Mouse (Mus musculus) fat pad, adult 2 months (tissue): ENCODE data around the gene Tfap2a.
A peak's percentile ranks its signal among the peaks of the same experiment; 100 is the strongest.

Source experiments
- DNase-seq: peaks from one replicate; pipeline ENCODE4 v3.0.0-alpha.2; 2011; ENCODE audit warnings: low read depth, low spot score; ENCODE audit errors: extremely low read depth

Gene Tfap2a

DNA sequence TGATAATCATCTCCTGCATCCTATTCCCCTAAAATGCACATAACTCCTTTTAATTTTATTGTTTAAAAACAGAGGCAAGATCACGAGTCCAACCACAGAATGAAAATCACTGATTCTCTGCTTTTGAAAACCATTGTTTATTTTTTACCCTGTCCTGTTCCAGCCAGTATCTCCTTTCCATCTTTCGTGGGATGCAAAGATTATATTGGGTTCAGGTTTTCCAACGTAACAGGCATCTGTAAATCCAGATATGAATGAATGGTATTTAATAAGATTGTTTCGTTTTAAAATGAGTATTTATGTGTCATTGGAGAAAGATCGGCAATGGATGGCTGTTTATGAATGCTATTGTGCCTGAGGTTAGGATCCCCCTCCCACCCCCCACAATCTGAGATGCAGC is 24.5 kb downstream of the Tfap2a start:
- DNase-seq, result no peak

DNA sequence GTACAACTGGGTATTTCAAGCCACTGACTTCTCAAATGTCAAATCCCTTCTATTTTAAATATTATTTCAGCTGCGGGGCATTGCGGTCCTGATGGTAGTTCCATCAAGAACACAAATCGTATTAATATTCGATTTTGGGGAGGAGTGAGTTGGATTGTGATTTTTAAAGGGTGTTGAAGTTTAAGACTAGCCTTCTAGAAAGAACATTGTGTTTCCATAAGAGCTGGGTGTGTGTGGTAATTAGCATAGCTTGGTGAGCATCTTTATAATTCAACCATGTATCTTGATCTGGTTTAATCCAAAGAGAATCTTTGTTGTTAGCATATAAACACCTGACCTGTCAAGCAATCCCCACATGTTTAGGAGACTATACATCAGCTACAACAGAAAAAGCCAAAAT is 24.9 kb downstream of the Tfap2a start:
- DNase-seq, result no peak

DNA sequence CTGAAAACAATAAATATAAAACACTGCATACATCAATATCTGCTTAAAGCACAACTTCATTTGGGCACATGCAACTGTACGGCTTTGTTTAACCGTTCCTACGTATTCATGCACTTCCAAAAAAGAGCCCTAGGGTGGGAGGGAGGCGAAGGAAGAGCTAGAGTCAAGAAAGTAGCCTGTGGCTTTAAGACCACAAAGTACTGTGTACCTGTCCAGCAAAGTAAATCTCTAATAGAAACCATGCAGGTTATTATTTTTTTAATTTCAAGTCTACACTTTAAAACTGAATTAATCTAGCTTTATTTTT is 25.7 kb downstream of the Tfap2a start:
- no peak for DNase-seq

DNA sequence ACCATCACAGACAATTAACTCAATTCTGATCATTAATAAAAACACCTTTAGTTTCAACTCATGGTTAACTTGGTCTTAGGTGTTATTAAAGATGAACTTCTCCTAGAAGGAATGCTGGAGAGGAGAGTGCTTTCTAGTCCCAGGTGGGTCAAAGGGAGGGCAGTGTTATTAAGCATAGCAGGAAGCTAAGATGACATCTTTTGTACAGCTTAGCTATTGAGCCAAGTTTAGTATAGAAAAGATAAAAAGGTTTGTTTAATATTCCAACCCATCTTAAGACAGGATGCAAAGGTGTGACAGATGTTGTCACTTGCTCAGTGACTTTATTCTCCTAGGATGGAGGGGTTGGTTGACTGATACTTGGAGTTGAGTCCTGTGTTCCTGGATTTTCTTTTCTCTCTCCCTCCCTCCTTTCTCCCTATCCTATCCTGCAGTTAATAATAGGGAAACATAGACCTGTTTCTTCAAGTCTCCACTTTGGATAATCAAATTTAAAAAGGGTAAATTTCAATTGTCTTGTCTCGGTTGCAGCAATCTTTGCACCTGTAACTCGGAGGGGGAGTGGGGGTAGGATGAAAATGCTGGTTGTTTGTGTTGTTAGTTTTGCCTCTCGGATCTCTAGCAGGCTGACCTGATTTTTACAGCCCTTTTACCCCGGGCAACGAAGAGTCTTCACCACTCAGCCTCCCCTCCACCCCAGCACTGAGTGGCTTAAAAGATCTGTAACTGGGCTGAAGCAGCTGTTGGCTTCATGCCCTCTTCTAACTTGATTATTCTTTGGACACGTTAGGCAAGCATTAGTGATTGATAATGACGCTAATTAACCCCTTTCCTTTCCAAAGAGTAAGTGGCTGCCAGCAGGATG is 26.3 kb downstream of the Tfap2a start:
- DNase-seq, result no peak

DNA sequence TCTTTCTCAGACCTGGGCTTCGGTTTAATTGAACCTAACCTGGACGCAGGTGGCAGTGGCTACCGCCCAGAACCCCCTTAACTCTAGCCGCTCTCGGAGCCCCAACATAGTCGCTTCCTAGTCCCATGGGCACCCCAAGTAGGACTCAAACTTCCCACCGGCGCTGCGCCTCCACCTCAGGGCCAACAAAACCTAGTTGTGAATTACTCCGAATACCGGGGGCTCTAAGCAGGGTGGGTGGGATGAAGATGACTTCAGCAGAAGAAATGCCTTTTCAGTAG is 28.2 kb downstream of the Tfap2a start:
- DNase-seq, result no peak

DNA sequence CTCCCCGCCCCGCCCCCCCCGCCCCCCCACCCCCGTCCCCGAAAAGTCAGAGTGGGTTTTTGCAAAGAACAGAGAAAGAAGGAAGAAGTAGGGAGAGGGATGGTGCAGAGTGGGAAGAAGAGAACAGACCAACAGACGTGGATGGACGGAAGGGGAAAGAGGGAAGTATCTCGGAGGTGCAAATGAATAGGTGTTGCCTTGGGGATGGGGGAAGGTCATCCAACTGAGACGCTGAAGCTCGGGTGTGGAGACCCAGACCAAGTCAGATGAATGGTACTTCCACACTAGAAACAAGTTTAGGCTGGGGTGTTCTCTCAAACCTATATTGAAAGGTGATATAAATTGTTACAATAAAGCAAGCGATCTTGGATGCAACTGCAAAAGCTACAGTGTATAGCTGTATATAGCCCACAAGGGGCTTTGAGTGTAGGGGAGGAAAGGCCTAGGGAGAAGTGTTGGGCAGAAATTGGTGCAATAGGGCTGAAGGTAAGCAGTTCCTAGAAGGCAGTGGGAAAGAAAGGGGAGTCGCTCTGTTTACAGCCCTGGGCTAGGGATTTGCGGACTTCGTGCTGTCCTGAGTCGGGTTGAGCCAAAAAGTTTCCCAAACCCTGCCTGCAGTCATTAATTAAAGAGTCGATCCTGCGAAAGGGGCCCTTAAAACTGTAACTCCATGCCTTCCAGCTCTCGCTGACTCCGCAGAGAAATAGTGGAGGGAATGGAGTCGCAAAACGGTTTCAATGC is 28.7 kb downstream of the Tfap2a start:
- no peak for DNase-seq

DNA sequence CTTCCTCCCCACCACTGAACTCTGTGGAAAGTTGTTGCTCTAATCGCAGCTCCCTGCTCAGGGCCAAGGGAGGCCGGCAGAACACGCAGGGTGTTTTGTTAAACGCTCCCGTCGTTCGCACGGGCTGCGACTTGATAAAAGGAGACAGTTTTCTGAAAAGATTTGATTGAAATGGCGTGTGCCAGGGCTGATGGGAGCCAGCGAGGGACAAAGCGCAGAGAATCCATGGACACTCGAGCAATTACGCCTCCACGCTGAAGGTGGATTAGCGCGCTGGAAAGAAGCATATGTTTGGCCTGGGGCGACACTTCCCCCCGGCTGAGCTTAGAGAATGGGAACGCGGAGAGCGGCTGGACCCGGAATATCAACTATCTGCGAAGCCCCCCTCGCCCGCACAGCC is 29.3 kb downstream of the Tfap2a start:
- DNase-seq, result no peak

DNA sequence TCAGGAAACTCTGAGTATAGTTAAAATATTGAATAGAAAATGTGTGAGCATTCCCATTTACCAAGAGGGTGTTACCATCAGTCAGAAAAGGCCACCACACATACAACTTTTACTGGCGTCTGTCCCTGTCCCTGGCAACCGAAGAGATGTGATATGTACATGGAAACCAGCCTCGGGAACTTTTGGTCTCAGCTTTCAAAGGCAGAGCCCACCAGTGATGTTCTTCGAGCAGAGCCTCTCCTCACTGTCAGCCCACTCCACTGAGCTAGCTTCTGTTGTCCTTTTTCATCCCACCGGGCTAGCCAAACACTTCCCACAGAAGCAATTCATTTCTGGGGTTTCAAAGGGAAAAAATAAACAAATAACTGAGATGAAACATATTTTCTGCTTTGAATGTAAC is 29.9 kb downstream of the Tfap2a start:
- no peak for DNase-seq

DNA sequence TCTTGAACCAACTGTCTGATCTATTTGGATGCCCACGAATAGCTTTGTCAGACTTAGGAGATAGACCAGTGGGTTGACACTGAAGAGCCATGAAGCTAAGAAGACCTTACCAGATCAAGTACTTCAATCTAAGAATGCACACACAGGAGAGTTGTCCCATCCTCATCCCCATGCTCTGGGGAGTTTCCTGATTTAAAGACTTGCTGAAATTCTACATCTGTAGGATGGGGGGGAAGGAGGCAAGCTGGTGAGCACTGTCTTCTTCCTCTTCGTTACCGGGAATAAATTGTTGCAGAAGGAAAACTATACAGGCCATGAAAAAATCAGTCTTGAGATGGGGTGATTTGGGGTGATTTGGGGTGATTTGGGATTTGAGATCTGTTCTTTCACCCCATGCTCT is 30.5 kb downstream of the Tfap2a start:
- DNase-seq, result no peak

DNA sequence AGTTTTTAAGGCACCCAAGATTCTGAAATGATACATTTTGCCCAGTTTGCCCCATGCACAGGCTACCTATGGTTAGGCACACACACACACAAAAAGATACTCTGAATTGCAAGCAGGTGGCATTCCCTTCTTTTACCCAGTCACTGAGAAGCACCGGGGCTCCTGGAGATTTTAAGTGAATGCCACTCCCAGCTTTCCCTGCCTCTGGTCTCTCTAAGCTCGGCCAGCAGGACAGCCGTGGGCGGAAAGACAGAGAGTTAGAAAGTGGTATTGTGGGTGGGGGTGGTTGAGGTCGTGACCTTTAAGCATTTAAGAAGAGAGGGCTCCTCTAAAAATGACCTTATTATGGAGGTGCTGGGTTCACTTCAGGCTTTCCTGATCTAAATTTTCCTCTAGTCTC is 31.6 kb downstream of the Tfap2a start:
- no peak for DNase-seq

DNA sequence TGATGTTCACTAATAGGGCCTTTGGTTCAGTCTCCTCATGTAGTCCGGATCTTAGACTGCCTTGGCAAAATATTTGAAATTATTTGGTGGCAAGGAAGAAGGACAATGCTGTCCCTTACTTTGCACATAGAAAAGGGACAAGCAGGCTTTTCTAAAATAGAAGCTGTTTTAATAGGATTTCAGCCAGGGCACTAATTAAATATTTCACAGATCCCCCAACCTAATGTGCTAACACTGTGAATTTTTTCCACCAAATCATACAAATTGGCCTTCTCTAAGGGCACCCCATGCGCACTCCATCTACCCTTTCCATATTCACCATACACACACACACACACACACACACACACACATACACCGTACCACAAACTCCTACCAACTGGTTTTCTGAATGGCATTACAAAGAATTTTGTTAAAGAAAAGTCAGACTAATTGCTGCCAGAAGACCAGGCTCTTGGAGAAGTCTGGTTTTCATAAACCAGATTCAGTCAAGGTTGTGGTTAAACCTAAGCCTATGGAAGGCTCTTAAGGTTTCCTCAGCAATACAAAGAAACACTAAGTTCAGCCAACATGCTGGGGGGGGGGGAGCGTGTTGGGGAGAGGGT is 32.3 kb downstream of the Tfap2a start:
- DNase-seq, result no peak

DNA sequence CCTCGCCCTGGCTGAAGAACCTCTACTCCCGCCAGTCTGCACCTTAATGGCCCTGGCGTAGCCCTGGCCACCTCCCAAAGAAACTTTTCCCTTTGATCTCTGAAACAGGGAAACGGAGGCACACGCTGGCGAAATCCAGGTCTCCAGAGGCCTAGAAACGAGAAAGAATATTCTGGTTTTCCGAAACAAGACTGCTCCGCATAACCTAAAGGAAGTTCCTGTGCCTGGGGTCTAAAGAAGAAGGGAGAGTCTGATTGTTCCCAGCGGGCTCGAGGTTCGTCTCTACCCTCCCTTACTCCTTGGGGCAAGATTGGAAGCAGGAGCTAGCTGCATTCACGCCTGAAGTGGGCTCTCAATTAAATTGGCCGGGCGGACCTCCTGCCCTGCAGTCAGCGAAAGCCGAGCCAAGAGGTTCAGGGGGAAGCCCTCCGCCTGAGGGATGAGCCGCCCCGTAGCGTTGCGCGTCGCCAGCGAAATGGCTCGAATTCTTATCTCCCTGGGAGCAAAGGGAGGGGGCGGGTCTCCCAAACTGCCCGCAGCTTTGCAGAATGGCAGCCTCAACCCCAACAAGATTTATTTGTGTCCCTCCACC is 33.2 kb downstream of the Tfap2a start:
- DNase-seq, result no peak

DNA sequence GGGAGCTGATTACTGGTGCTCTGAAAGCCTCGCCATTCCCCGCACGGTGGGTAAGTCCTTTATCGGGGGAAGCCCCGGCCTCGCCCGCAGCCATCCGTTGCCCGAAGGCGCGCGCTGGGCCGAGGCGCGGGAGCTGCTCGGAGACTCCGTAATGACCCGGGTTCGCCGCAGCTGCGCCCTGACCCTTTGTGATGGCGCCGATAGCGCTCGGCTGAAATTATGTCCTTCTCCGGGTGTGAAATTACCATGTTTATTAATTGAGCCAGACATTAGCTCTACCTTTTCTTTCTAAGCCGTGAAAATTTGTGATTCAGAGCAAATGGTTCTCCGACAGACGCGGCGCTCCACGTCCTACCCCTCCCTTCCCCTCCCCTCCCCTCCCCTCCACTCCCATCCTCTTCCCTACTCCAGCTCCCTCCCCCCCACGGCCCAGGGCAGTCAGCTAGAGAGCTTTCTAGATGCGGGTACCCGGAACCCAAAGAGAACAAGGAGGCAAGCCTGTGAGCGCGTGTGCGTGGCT is 34.1 kb downstream of the Tfap2a start:
- no peak for DNase-seq

DNA sequence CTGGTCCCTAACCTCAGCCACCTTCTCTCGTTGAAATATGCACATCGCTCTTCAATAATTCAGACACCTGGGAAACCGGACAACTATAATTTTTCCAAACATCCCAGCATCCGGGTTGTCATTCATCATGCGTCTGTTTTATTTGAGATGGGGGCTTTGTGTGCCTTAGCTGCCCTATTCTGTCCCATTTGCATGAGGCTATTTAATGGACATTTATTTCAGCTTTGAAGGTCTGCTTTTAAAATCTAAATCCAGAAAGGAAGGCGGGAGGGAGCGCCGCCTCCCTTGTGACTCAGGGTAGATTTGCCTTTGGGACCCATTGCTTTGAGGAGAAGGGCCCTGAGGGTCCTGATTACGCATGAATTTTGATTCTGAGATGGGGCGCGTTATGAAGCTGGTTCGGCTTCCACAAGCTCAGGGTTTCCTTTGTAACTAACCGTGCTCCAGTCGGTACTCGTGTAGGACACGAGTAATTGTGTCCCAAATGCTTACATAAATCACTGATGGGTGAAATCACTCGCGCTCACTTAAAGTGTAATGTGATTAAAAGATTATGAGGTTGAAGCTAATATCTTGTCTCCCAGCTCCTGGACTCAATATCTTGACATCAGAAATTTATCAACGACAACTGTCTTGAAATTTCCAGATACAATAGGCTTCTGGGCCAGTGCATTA is 34.9 kb downstream of the Tfap2a start:
- DNase-seq, result no peak

DNA sequence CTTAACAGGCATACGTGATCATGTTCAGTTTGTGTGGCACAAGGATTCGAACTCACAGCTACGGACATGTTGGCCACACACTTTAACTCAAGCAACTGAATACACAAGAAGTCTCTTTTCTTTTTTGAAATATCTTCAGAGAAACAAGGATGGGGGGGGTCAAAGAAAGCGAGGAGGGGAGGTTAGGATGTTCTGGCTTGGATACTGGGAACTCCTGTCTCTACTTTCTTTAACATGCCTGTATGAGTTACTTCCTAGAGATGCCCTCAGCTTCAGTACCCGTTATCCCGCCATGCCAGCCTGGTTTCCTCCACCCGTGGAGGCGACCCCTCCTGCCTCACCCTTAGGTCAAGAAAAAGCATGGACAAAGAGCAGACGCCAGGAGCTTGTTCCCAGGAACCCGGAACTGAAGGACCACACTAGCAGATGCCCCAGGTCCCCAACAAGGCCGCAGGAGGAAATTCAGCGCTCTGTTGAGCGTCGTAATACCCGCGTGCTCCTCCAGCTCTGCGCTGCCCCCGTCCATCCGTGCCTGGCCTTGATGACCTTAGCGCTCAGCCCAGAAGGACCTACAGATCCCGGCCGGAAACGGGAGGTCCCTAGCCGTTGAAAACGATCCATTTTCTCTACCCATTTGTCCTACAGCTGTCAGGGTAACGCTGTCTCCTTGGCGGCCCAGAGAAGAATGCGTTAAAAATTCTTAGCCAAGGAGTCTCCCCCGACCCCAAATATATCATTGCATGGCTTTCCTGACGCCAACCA is 35.6 kb downstream of the Tfap2a start:
- no peak for DNase-seq

DNA sequence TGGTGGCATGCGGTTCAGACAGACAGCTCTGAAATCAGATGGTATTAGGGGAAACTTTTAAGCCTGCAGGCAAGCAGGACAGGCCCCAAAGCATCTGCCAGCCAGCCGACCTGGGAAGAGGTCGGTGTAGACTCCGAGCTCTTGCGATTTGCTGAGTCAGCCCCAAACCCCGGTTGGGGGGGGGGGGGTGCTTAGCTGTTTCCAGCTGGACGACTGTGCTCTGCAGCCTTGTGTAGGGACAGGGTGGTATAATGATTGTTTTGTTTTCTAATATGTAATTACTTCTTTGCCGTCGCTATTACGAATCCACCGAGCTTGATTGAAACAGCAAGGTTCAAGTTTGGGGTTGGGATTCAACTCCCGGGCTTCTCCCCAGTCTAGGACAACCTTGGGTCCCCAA is 36.5 kb downstream of the Tfap2a start:
- DNase-seq, result no peak

DNA sequence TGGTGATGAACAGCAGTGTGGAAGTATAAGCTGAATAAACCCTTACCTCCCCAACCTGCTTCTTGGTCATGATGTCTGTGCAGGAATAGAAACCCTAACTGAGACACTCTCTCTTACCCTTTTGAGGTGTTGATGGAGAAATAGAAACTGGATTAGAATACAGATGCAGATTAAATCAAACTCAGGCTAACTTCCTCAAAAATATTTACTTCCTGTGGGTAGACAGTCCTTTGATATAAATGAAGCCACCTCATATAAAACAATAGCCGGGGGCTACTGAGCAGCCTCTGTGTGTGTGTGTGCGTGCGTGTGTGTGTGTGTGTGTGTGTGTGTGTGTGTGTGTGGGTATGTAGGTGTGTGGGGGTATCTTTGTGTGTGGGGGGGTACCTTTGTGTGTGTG is 52.4 kb downstream of the Tfap2a start:
- no peak for DNase-seq

DNA sequence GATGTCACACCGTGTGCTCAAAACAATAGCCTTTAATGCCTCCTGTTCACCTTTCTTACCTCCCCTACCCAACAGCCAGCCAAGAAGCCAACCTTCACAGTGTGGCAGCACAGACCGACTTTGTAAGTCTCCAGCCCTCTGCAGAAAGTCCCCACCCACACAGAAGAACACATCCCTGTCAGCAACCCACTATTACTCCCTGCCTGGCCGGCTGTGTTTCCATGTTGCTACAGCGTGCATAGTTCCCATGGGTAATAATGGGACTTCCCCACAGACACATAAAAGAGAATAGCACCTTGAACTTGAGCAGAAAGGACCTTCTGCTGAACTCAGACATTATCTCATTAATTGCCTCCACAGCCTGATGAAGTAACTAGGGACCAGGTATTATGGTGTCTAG is 61.4 kb downstream of the Tfap2a start:
- DNase-seq, result peak; percentile 57
